Mouse (Mus musculus) MEL (cell line): ENCODE results near the gene Oaz1. TPM values are rescaled to one million over a fixed set of nuclear protein-coding genes. Genes with fewer than 3 reads are reported as not detected.

Experiments used
- DNase-seq: peaks from one replicate; pipeline ENCODE4 v3.0.0; 2011; ENCODE audit warnings: low read depth, low spot score
- H3K27ac ChIP-seq: 2 replicates; pipeline ENCODE4 v1.5.1; 2012; ENCODE audit warnings: low read depth, mild to moderate bottlenecking, control low read depth, low read length, moderate library complexity; ENCODE audit not compliant: control insufficient read depth
- H3K27me3 ChIP-seq, 2 experiments: fragments of 150-350 bp in 1 of 2; sonication (generic) in 1 of 2; 2 replicates each; pipeline ENCODE4 v1.6.1; 2012; ENCODE audit warnings: low read length in 2 of 2, mild to moderate bottlenecking in 2 of 2, improper control_type of control experiment in 1 of 2, moderate library complexity in 1 of 2; ENCODE audit not compliant: insufficient read depth in 2 of 2, control insufficient read depth in 1 of 2
- H3K36me3 ChIP-seq, 2 experiments: 2 replicates each; pipeline ENCODE4 v1.6.1; 2012 to 2014; ENCODE audit warnings: low read length in 2 of 2, improper control_type of control experiment in 1 of 2, inconsistent platforms in 1 of 2, mild to moderate bottlenecking in 1 of 2; ENCODE audit not compliant: insufficient read depth in 2 of 2, control insufficient read depth in 1 of 2
- H3K4me1 ChIP-seq, 2 experiments: fragments of 150-350 bp in 1 of 2; sonication (generic) in 1 of 2; 2 replicates each; pipeline ENCODE4 v1.6.1; 2012; ENCODE audit warnings: low read length in 2 of 2, improper control_type of control experiment in 1 of 2, mild to moderate bottlenecking in 1 of 2; ENCODE audit not compliant: insufficient read depth in 2 of 2, control insufficient read depth in 1 of 2
- H3K4me3 ChIP-seq, 2 experiments: fragments of 150-350 bp in 1 of 2; sonication (generic) in 1 of 2; 2 replicates each; pipeline ENCODE4 v1.5.1; 2012; ENCODE audit warnings: low read depth in 2 of 2, low read length in 2 of 2, mild to moderate bottlenecking in 2 of 2, moderate library complexity in 2 of 2, control low read depth in 1 of 2, improper control_type of control experiment in 1 of 2; ENCODE audit not compliant: control insufficient read depth in 1 of 2, insufficient read depth in 1 of 2
- H3K79me2 ChIP-seq: 2 replicates; pipeline ENCODE4 v1.6.1; 2012; ENCODE audit warnings: mild to moderate bottlenecking, low read length, moderate library complexity; ENCODE audit not compliant: control insufficient read depth, poor library complexity, insufficient read depth
- H3K9ac ChIP-seq: 2 replicates; pipeline ENCODE4 v1.6.1; 2012; ENCODE audit warnings: low read depth, mild to moderate bottlenecking, control low read depth, low read length, moderate library complexity; ENCODE audit not compliant: control insufficient read depth, poor library complexity, severe bottlenecking
- H3K9me3 ChIP-seq: fragments of 150-350 bp; sonication (generic); replicated peaks from 2 replicates; pipeline ENCODE4 v1.6.1; 2012; ENCODE audit warnings: mild to moderate bottlenecking, low read length, improper control_type of control experiment, moderate library complexity; ENCODE audit not compliant: insufficient read depth
- CTCF ChIP-seq, 3 experiments: IDR thresholded peaks in 2 of 3; conservative IDR thresholded peaks in 1 of 3; 2 replicates each; pipeline ENCODE4 v1.5.1; 2011 to 2012; ENCODE audit warnings: low read length in 3 of 3, low read depth in 2 of 3, mild to moderate bottlenecking in 2 of 3, improper control_type of control experiment in 1 of 3, inconsistent platforms in 1 of 3, mixed read lengths in 1 of 3, moderate library complexity in 1 of 3; ENCODE audit not compliant: control insufficient read depth in 1 of 3, insufficient read depth in 1 of 3, poor library complexity in 1 of 3, severe bottlenecking in 1 of 3
- EP300 ChIP-seq, 2 experiments: IDR thresholded peaks; 2 replicates each; pipeline ENCODE4 v1.6.1; 2011; ENCODE audit warnings: improper control_type of control experiment in 2 of 2, low read length in 2 of 2, low read depth in 1 of 2, mild to moderate bottlenecking in 1 of 2
- HCFC1 ChIP-seq: IDR thresholded peaks from 2 replicates; pipeline ENCODE4 v1.6.1; 2012; ENCODE audit warnings: low read depth, mild to moderate bottlenecking, inconsistent platforms, low read length, improper control_type of control experiment, moderate library complexity
- KAT2A ChIP-seq: conservative IDR thresholded peaks from 2 replicates; pipeline ENCODE4 v1.6.1; 2012; ENCODE audit warnings: low read depth, low read length, improper control_type of control experiment, inconsistent platforms
- MAX ChIP-seq: IDR thresholded peaks from 2 replicates; pipeline ENCODE4 v1.6.1; 2011; ENCODE audit warnings: low read length, improper control_type of control experiment
- MXI1 ChIP-seq: IDR thresholded peaks from 2 replicates; pipeline ENCODE4 v1.6.1; 2011; ENCODE audit warnings: mild to moderate bottlenecking, low read depth, low read length, improper control_type of control experiment
- MYC ChIP-seq: IDR thresholded peaks from 2 replicates; pipeline ENCODE4 v1.6.1; 2011; ENCODE audit warnings: low read depth, mild to moderate bottlenecking, low read length, improper control_type of control experiment, moderate library complexity
- POLR2A ChIP-seq, 2 experiments: IDR thresholded peaks; 2 replicates each; pipeline ENCODE4 v1.6.1; 2011 to 2012; ENCODE audit warnings: low read length in 2 of 2, mild to moderate bottlenecking in 2 of 2, control low read depth in 1 of 2, improper control_type of control experiment in 1 of 2, low read depth in 1 of 2, moderate library complexity in 1 of 2; ENCODE audit not compliant: control insufficient read depth in 1 of 2, insufficient read depth in 1 of 2, poor library complexity in 1 of 2
- POLR2AphosphoS2 ChIP-seq: IDR thresholded peaks from 2 replicates; pipeline ENCODE4 v1.6.1; 2011; ENCODE audit warnings: low read length, improper control_type of control experiment
- POLR2AphosphoS5 ChIP-seq: IDR thresholded peaks from 2 replicates; pipeline ENCODE4 v1.6.1; 2012; ENCODE audit warnings: low read depth, borderline replicate concordance, mild to moderate bottlenecking, inconsistent platforms, low read length, moderate library complexity, mixed read lengths
- RAD21 ChIP-seq: IDR thresholded peaks from 2 replicates; pipeline ENCODE4 v1.6.1; 2011; ENCODE audit warnings: mild to moderate bottlenecking, low read depth, low read length, improper control_type of control experiment
- SIN3A ChIP-seq: IDR thresholded peaks from 2 replicates; pipeline ENCODE4 v1.6.1; 2012; ENCODE audit warnings: low read length, improper control_type of control experiment, inconsistent platforms
- SMC3 ChIP-seq: IDR thresholded peaks from 2 replicates; pipeline ENCODE4 v1.6.1; 2011; ENCODE audit warnings: low read depth, low read length, improper control_type of control experiment
- TAL1 ChIP-seq: IDR thresholded peaks from 2 replicates; pipeline ENCODE4 v1.6.1; 2012; ENCODE audit warnings: mild to moderate bottlenecking, inconsistent platforms, low read length, moderate library complexity, mixed read lengths
- TCF12 ChIP-seq: IDR thresholded peaks from 2 replicates; pipeline ENCODE4 v1.6.1; 2014; ENCODE audit warnings: low read depth, mild to moderate bottlenecking, inconsistent platforms, low read length, improper control_type of control experiment, moderate library complexity
- ZC3H11A ChIP-seq: IDR thresholded peaks from 2 replicates; pipeline ENCODE4 v1.6.1; 2012; ENCODE audit warnings: low read depth, mild to moderate bottlenecking, inconsistent platforms, low read length, improper control_type of control experiment
- polyA plus RNA-seq, 2 experiments: library from polyadenylated mRNA; stranded (reverse) in 1 of 2; unstranded in 1 of 2; fragments of >175 nt in 1 of 2; fragments of >200 nt in 1 of 2; gene quantifications; 2 replicates each; pipeline versions ENCODE4 v1.2.1 to v1.2.4; 2012; ENCODE audit warnings: low replicate concordance in 2 of 2, low read depth in 1 of 2; ENCODE audit not compliant: insufficient read length in 2 of 2, insufficient read depth in 1 of 2, missing spikeins in 1 of 2
- total RNA-seq: library from RNA; depleted of rRNA; stranded (reverse); fragments of 300-350 nt; gene quantifications from 2 replicates; pipeline ENCODE4 v1.2.3, GENCODE M21; 2012; rRNA removed

The Oaz1 gene
- total and polyA plus RNA-seq, 3 experiments: 983 to 1,528 TPM; not detected in 1

DNA sequence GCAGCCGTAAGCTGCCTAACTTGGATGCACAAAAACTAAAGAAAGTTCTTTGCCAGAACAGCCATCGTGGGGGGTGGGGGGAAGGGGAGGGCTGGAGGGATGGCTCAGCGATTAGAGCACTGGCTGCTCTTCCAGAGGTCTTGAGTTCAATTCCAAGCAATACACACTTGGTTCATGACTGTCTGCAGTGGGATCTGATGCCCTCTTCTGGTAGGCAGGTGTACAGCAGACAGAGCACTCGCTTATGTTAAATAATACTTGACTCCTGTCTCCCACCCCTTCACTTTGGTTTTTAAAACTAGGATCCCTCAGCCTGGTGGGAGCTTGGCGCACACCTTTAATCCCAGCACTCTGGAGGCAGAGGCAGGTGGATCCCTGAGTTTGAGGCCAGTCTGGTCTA, 49.6 kb downstream of the Oaz1 start:
- no peak overlapping the region for H3K4me3 ChIP-seq
- H3K9ac ChIP-seq: no peak overlapping the region
- no peak overlapping the region for H3K27ac ChIP-seq
- TF ChIP-seq SIN3A: peak; percentile 52
- 0 out of 2 replicates have a peak, but pooled peaks have one; percentile 30 for TF ChIP-seq HCFC1
- peak; percentile 86 for TF ChIP-seq ZC3H11A
- peak; percentile 82 to 93 (median 83) for TF ChIP-seq CTCF (IDR thresholded peaks at IDR 0.05 in 2 of 3, conservative IDR thresholded peaks at IDR 0.05 in 1 of 3; ENCODE audit: control insufficient read depth in 1 of 3, insufficient read depth in 1 of 3, low read depth in 2 of 3, low read length in 3 of 3, poor library complexity in 1 of 3, severe bottlenecking in 1 of 3)
- TF ChIP-seq SMC3: peak; percentile 93
- no peak for TF ChIP-seq POLR2AphosphoS2
- TF ChIP-seq RAD21: peak; percentile 76
- no peak for TF ChIP-seq EP300 (IDR thresholded peaks at IDR 0.05; ENCODE audit: low read depth in 1 of 2, low read length in 2 of 2)
- TF ChIP-seq TCF12: 0 out of 2 replicates have a peak, but pooled peaks have one; percentile 6
- no peak for TF ChIP-seq MYC
- no peaks in the 10 kb centered on the region for H3K79me2 ChIP-seq
- peaks cover 2 to 11% of the 10 kb centered on the region in 2 experiments; a peak in 3 of 4 replicates for H3K4me1 ChIP-seq
- H3K27me3 ChIP-seq: no peaks in the 10 kb centered on the region
- peak; percentile 82 for DNase-seq
- H3K9me3 ChIP-seq: no peaks in the 10 kb centered on the region
- no peaks in the 10 kb centered on the region for H3K36me3 ChIP-seq

DNA sequence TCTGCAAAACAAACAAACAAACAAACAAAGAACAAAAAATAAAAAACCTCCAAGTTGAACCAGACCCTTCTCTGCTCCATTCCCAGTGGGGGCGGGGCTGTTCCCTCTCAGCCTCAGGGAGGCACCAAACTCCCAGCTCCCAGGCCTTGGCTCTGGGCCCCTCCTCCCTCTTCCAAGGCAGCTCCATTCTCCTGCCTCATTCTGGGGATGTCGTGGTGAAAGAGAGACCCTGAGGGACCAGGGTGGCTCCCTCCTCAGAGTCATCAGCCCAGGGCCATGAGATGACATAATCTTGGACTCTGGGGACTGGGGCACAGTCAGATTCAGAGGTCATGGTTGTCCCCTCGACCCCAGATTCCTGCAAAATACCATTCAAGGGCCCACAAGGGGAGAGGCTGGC, 50.1 kb downstream of the Oaz1 start:
- Histone ChIP-seq H3K27me3 (no peaks in the 10 kb centered on the region), H3K27ac (no peak overlapping the region), H3K4me3 (no peak overlapping the region), H3K79me2 (no peaks in the 10 kb centered on the region), H3K9me3 (no peaks in the 10 kb centered on the region), H3K4me1 (peaks cover 2 to 11% of the 10 kb centered on the region in 2 experiments; a peak in 3 of 4 replicates), H3K9ac (no peak overlapping the region), H3K36me3 (no peaks in the 10 kb centered on the region)
- DNase-seq: no peak
- TF ChIP-seq EP300 (IDR thresholded peaks at IDR 0.05; ENCODE audit: low read depth in 1 of 2, low read length in 2 of 2): no peak
- TF ChIP-seq SMC3: no peak
- TF ChIP-seq KAT2A: no peak
- TF ChIP-seq MXI1: no peak
- TF ChIP-seq MAX: no peak
- no peak for TF ChIP-seq SIN3A
- TF ChIP-seq POLR2A (IDR thresholded peaks at IDR 0.05; ENCODE audit: control insufficient read depth in 1 of 2, insufficient read depth in 1 of 2, low read depth in 1 of 2, low read length in 2 of 2, poor library complexity in 1 of 2): no peak
- no peak for TF ChIP-seq POLR2AphosphoS5
- TF ChIP-seq TAL1: no peak

Other genes starting within 250 kb of the Oaz1 start
- 30.0 and 37.1 TPM in 2 replicates for gene Klf16, start 249.3 kb upstream of the Oaz1 start, total RNA-seq
- gene Klf16, start 249.3 kb upstream of the Oaz1 start, polyA plus RNA-seq: 10 to 100 TPM in 1 of 2 experiments, not detected in 1; 51.1 TPM
- 89.6 and 98.5 TPM in 2 replicates for gene Abhd17a, start 236.3 kb upstream of the Oaz1 start, total RNA-seq
- gene Abhd17a, start 236.3 kb upstream of the Oaz1 start, polyA plus RNA-seq: 100 to 1,000 TPM in 1 of 2 experiments, 10 to 100 TPM in 1; 96.2 to 136 TPM
- 34.2 and 36.5 TPM in 2 replicates for gene Scamp4, start 223.8 kb upstream of the Oaz1 start, total RNA-seq
- gene Scamp4, start 223.8 kb upstream of the Oaz1 start, polyA plus RNA-seq: 100 to 1,000 TPM in 1 of 2 experiments, not detected in 1; 140 TPM
- 7.2 and 7.7 TPM in 2 replicates for gene Adat3, start 223.8 kb upstream of the Oaz1 start, total RNA-seq
- 1 to 10 TPM in 1 of 2 experiments, not detected in 1; 7.4 TPM for gene Adat3, start 223.8 kb upstream of the Oaz1 start, polyA plus RNA-seq
- 1.4 and 1.8 TPM in 2 replicates for gene Gm49322, start 220.6 kb upstream of the Oaz1 start, total RNA-seq
- 1 to 10 TPM in 1 of 2 experiments, not detected in 1; 2.1 TPM for gene Gm49322, start 220.6 kb upstream of the Oaz1 start, polyA plus RNA-seq
- gene Csnk1g2, start 203.8 kb upstream of the Oaz1 start, total RNA-seq: 125 and 132 TPM in 2 replicates
- gene Csnk1g2, start 203.8 kb upstream of the Oaz1 start, polyA plus RNA-seq: 100 to 1,000 TPM in 1 of 2 experiments, not detected in 1; 231 TPM
- gene Btbd2, start 169.6 kb upstream of the Oaz1 start, total RNA-seq: 35.4 and 43.1 TPM in 2 replicates
- 10 to 100 TPM in 1 of 2 experiments, not detected in 1; 81.8 TPM for gene Btbd2, start 169.6 kb upstream of the Oaz1 start, polyA plus RNA-seq
- gene Mknk2, start 148.5 kb upstream of the Oaz1 start, total RNA-seq: 68.6 and 87.1 TPM in 2 replicates
- 100 to 1,000 TPM in 1 of 2 experiments, 10 to 100 TPM in 1; 47.4 to 184 TPM for gene Mknk2, start 148.5 kb upstream of the Oaz1 start, polyA plus RNA-seq
- gene Mob3a, start 124.7 kb upstream of the Oaz1 start, total RNA-seq: 38.3 and 38.7 TPM in 2 replicates
- gene Mob3a, start 124.7 kb upstream of the Oaz1 start, polyA plus RNA-seq: 10 to 100 TPM in 1 of 2 experiments, not detected in 1; 63.4 TPM
- gene Izumo4, start 124.5 kb upstream of the Oaz1 start, total RNA-seq: 1.0 and 1.5 TPM in 2 replicates
- gene Izumo4, start 124.5 kb upstream of the Oaz1 start, polyA plus RNA-seq: 1 to 10 TPM in 1 of 2 experiments, not detected in 1; 3.8 TPM
- 29.6 and 32.7 TPM in 2 replicates for gene Ap3d1, start 84.4 kb upstream of the Oaz1 start, total RNA-seq
- gene Ap3d1, start 84.4 kb upstream of the Oaz1 start, polyA plus RNA-seq: 100 to 1,000 TPM in 1 of 2 experiments, 10 to 100 TPM in 1; 54.5 to 260 TPM
- gene Dot1l, start 71.5 kb upstream of the Oaz1 start, total RNA-seq: 14.7 and 15.0 TPM in 2 replicates
- 10 to 100 TPM in 1 of 2 experiments, not detected in 1; 70.6 TPM for gene Dot1l, start 71.5 kb upstream of the Oaz1 start, polyA plus RNA-seq
- gene Sf3a2, start 28.5 kb upstream of the Oaz1 start, total RNA-seq: 50.4 and 52.0 TPM in 2 replicates
- gene Sf3a2, start 28.5 kb upstream of the Oaz1 start, polyA plus RNA-seq: 100 to 1,000 TPM in 1 of 2 experiments, not detected in 1; 210 TPM
- gene Plekhj1, start 28.0 kb upstream of the Oaz1 start, total RNA-seq: 79.8 and 86.9 TPM in 2 replicates
- 100 to 1,000 TPM in 1 of 2 experiments, not detected in 1; 217 TPM for gene Plekhj1, start 28.0 kb upstream of the Oaz1 start, polyA plus RNA-seq
- 0.42 and 0.59 TPM in 2 replicates for gene Amh, start 21.4 kb upstream of the Oaz1 start, total RNA-seq
- gene Amh, start 21.4 kb upstream of the Oaz1 start, polyA plus RNA-seq: 1 to 10 TPM in 1 of 2 experiments, not detected in 1; 1.1 TPM
- not detected in 2 replicates for gene Jsrp1, start 13.2 kb upstream of the Oaz1 start, total RNA-seq
- under 1 TPM in 1 of 2 experiments, not detected in 1; 0.39 TPM for gene Jsrp1, start 13.2 kb upstream of the Oaz1 start, polyA plus RNA-seq
- not detected in 2 replicates for gene Lingo3, start 17.4 kb downstream of the Oaz1 start, total RNA-seq
- not detected for gene Lingo3, start 17.4 kb downstream of the Oaz1 start, polyA plus RNA-seq
- 616 and 637 TPM in 2 replicates for gene Lsm7, start 28.6 kb downstream of the Oaz1 start, total RNA-seq
- 100 to 1,000 TPM in 1 of 2 experiments, not detected in 1; 246 TPM for gene Lsm7, start 28.6 kb downstream of the Oaz1 start, polyA plus RNA-seq
- 38.6 and 52.0 TPM in 2 replicates for gene Sppl2b, start 28.6 kb downstream of the Oaz1 start, total RNA-seq
- gene Sppl2b, start 28.6 kb downstream of the Oaz1 start, polyA plus RNA-seq: 10 to 100 TPM in 1 of 2 experiments, not detected in 1; 65.9 TPM
- gene Tmprss9, start 45.2 kb downstream of the Oaz1 start, total RNA-seq: 0.07 and 0.15 TPM in 2 replicates
- gene Tmprss9, start 45.2 kb downstream of the Oaz1 start, polyA plus RNA-seq: under 1 TPM in 1 of 2 experiments, not detected in 1; 0.25 TPM
- 349 and 366 TPM in 2 replicates for gene Timm13, start 74.3 kb downstream of the Oaz1 start, total RNA-seq
- 100 to 1,000 TPM; 329 to 645 TPM for gene Timm13, start 74.3 kb downstream of the Oaz1 start, polyA plus RNA-seq
- gene Lmnb2, start 91.6 kb downstream of the Oaz1 start, total RNA-seq: 28.4 and 32.8 TPM in 2 replicates
- 10 to 100 TPM in 1 of 2 experiments, not detected in 1; 29.9 TPM for gene Lmnb2, start 91.6 kb downstream of the Oaz1 start, polyA plus RNA-seq
- 13.3 and 13.4 TPM in 2 replicates for gene Gadd45b, start 103.4 kb downstream of the Oaz1 start, total RNA-seq
- 10 to 100 TPM in 1 of 2 experiments, not detected in 1; 10.1 TPM for gene Gadd45b, start 103.4 kb downstream of the Oaz1 start, polyA plus RNA-seq
- 0.92 and 1.3 TPM in 2 replicates for gene Gng7, start 188.3 kb downstream of the Oaz1 start, total RNA-seq
- 1 to 10 TPM in 1 of 2 experiments, not detected in 1; 6.2 TPM for gene Gng7, start 188.3 kb downstream of the Oaz1 start, polyA plus RNA-seq
- not detected in 2 replicates for gene Diras1, start 199.0 kb downstream of the Oaz1 start, total RNA-seq
- under 1 TPM in 1 of 2 experiments, not detected in 1; 0.04 TPM for gene Diras1, start 199.0 kb downstream of the Oaz1 start, polyA plus RNA-seq
- gene Slc39a3, start 210.8 kb downstream of the Oaz1 start, total RNA-seq: 14.8 and 19.5 TPM in 2 replicates
- 10 to 100 TPM in 1 of 2 experiments, not detected in 1; 15.6 TPM for gene Slc39a3, start 210.8 kb downstream of the Oaz1 start, polyA plus RNA-seq
- 100 and 101 TPM in 2 replicates for gene Sgta, start 233.5 kb downstream of the Oaz1 start, total RNA-seq
- gene Sgta, start 233.5 kb downstream of the Oaz1 start, polyA plus RNA-seq: 1,000 to 10,000 TPM in 1 of 2 experiments, 100 to 1,000 TPM in 1; 152 to 1,019 TPM
- gene Thop1, start 243.4 kb downstream of the Oaz1 start, total RNA-seq: 121 and 126 TPM in 2 replicates
- gene Thop1, start 243.4 kb downstream of the Oaz1 start, polyA plus RNA-seq: 100 to 1,000 TPM in 1 of 2 experiments, 10 to 100 TPM in 1; 75.7 to 113 TPM